Mouse (Mus musculus): ENCODE data around the gene Plekha1.

GRCm38 (mm10) chr7:130934654-130935053 is 69.1 kb downstream of the Plekha1 start:
- no peak for TF ChIP-seq POLR2A (IDR thresholded peaks at IDR 0.05; ENCODE audit: low read depth, low read length)
- no peak for TF ChIP-seq CTCF (conservative IDR thresholded peaks at IDR 0.05; ENCODE audit: insufficient read depth, insufficient read length, low read depth, low read length)

Measured in kidney, adult 2 months (tissue).